8 mouse cellular contexts compared by ENCODE assay signal in the genomic region with DNA sequence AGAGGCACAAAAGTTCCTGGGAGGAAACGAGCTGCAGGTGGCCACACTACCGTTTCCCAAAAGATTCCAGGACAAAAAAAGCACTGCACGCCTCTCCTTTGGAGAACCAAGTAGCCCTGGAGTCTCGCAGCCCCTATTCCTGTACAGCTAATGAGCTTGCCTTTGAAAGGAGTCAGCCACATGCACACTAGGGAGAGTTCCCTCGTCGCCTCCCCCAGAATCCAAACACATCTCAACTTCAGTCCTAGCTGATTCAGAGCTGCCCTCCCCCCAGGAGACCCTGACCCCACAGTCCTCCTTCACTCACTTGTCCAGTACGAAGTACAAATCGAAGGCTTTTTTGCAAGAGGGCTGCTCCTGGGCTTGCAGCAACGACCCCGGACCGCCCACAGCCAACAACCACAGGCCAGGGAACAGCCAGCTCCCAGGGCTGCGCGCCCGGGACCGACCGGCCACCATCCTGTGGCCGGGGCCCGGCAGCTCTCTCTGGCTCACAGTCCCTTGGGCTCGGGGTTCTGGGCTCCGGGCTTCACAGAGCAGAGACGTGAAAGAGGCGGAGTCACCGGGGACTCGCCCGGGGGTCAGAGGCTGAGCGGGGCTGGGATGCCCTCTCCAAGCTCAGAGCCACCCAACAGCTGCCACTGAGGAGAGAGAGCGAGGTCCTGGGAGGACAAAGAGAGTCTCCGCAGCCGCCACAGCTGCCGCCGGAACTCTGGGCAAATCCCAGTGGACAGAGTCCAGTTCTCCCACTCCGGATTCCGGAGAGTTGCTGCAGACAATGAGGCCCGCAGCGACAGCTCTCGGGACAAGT. TPM values are rescaled to one million over a fixed set of nuclear protein-coding genes. Genes with fewer than 3 reads are reported as not detected.
DNase-seq lines count a peak whose midpoint lies in the region; ATAC-seq and TF ChIP-seq lines count a peak whose summit lies in the region.

No protein-coding gene starts in this region.

- peak; percentile 43 to 60 for DNase-seq in layer of hippocampus, postnatal 10 days (ENCODE audit: low spot score in 2 of 2)
- no peak for DNase-seq in layer of hippocampus, adult 11-12 months (ENCODE audit: low spot score)
- peak; percentile 72 for DNase-seq in adrenal gland, postnatal 10 days
- peak; percentile 77 for DNase-seq in hindbrain, embryonic 11.5 days (ENCODE audit: low spot score)
- peak; percentile 51 for DNase-seq in limb, embryonic 14.5 days (ENCODE audit: low spot score)
- peak; percentile 70 for DNase-seq in midbrain, embryonic 14.5 days

- peak overlapping the region; percentile 79 for H3K4me3 ChIP-seq in forebrain, embryonic 12.5 days (replicated peaks)
- peak overlapping the region; percentile 80 for H3K4me3 ChIP-seq in hindbrain, embryonic 11.5 days (ENCODE audit: low read depth, low read length)
- peak overlapping the region; percentile 87 for H3K4me3 ChIP-seq in limb, embryonic 14.5 days (replicated peaks; ENCODE audit: low read length)
- peak overlapping the region; percentile 67 for H3K4me3 ChIP-seq in midbrain, embryonic 14.5 days (replicated peaks; ENCODE audit: low read depth, low read length)
- peak overlapping the region; percentile 87 for H3K4me3 ChIP-seq in stomach, embryonic 16.5 days (replicated peaks; ENCODE audit: low read length)

- H3K27ac ChIP-seq in forebrain, embryonic 12.5 days: peak overlapping the region; percentile 75
- peak overlapping the region; percentile 82 for H3K27ac ChIP-seq in hindbrain, embryonic 11.5 days (ENCODE audit: low read depth, low read length)
- H3K27ac ChIP-seq in limb, embryonic 14.5 days (replicated peaks; ENCODE audit: low read depth, low read length): peak overlapping the region; percentile 85
- peak overlapping the region; percentile 43 for H3K27ac ChIP-seq in midbrain, embryonic 14.5 days (replicated peaks; ENCODE audit: low read depth, low read length)
- H3K27ac ChIP-seq in stomach, embryonic 16.5 days (ENCODE audit: low read length): peak overlapping the region; percentile 94

- H3K9me3 ChIP-seq in forebrain, embryonic 12.5 days: no peaks in the 10 kb centered on the region
- no peaks in the 10 kb centered on the region for H3K9me3 ChIP-seq in hindbrain, embryonic 11.5 days (ENCODE audit: control insufficient read depth, low read length)
- H3K9me3 ChIP-seq in limb, embryonic 14.5 days (ENCODE audit: control insufficient read depth, low read length): no peaks in the 10 kb centered on the region
- H3K9me3 ChIP-seq in midbrain, embryonic 14.5 days (ENCODE audit: control insufficient read depth, low read length): no peaks in the 10 kb centered on the region
- H3K9me3 ChIP-seq in stomach, embryonic 16.5 days (replicated peaks; ENCODE audit: control insufficient read depth, low read length): no peaks in the 10 kb centered on the region

- ATAC-seq in forebrain, embryonic 12.5 days (ENCODE audit: low FRiP score): peak; percentile 85
- peak; percentile 92 for ATAC-seq in hindbrain, embryonic 11.5 days (ENCODE audit: low FRiP score)
- ATAC-seq in limb, embryonic 14.5 days (ENCODE audit: low FRiP score, low read depth): peak; percentile 77
- peak; percentile 81 for ATAC-seq in midbrain, embryonic 14.5 days (ENCODE audit: low FRiP score, low TSS enrichment)
- peak; percentile 73 for ATAC-seq in stomach, embryonic 16.5 days (ENCODE audit: insufficient read depth, low FRiP score)

- 0 out of 2 replicates have a peak, but pooled peaks have one; percentile 22 for TF ChIP-seq POLR2A in limb, embryonic 14.5 days (IDR thresholded peaks at IDR 0.05; ENCODE audit: borderline replicate concordance, extremely low read depth, insufficient read depth, insufficient read length)

- no peaks in the 10 kb centered on the region for H3K27me3 ChIP-seq in forebrain, embryonic 12.5 days
- H3K27me3 ChIP-seq in hindbrain, embryonic 11.5 days (ENCODE audit: control insufficient read depth, insufficient read depth, low read length): no peaks in the 10 kb centered on the region
- H3K27me3 ChIP-seq in limb, embryonic 14.5 days (ENCODE audit: control insufficient read depth, insufficient read depth, low read length): no peaks in the 10 kb centered on the region
- H3K27me3 ChIP-seq in midbrain, embryonic 14.5 days (ENCODE audit: control insufficient read depth, insufficient read depth, low read length): no peaks in the 10 kb centered on the region
- no peaks in the 10 kb centered on the region for H3K27me3 ChIP-seq in stomach, embryonic 16.5 days (ENCODE audit: control insufficient read depth, insufficient read depth, low read length)

- H3K36me3 ChIP-seq in forebrain, embryonic 12.5 days (replicated peaks): 0 out of 2 replicates have a peak, but pooled peaks cover 3% of the 10 kb centered on the region
- no peaks in the 10 kb centered on the region for H3K36me3 ChIP-seq in hindbrain, embryonic 11.5 days (ENCODE audit: control insufficient read depth, insufficient read depth, low read length)
- H3K36me3 ChIP-seq in limb, embryonic 14.5 days (ENCODE audit: control insufficient read depth, insufficient read depth, low read length): peaks cover 15% of the 10 kb centered on the region
- no peaks in the 10 kb centered on the region for H3K36me3 ChIP-seq in midbrain, embryonic 14.5 days (ENCODE audit: control insufficient read depth, insufficient read depth, low read length)
- no peaks in the 10 kb centered on the region for H3K36me3 ChIP-seq in stomach, embryonic 16.5 days (ENCODE audit: control insufficient read depth, insufficient read depth, low read length)

- H3K9ac ChIP-seq in forebrain, embryonic 12.5 days: peak overlapping the region; percentile 82
- H3K9ac ChIP-seq in hindbrain, embryonic 11.5 days (ENCODE audit: low read depth, low read length): peak overlapping the region; percentile 89
- H3K9ac ChIP-seq in limb, embryonic 14.5 days (ENCODE audit: low read depth, low read length, severe bottlenecking): peak overlapping the region; percentile 89
- H3K9ac ChIP-seq in midbrain, embryonic 14.5 days (replicated peaks; ENCODE audit: low read length): peak overlapping the region; percentile 70
- peak overlapping the region; percentile 90 for H3K9ac ChIP-seq in stomach, embryonic 16.5 days (ENCODE audit: low read length)

- H3K4me1 ChIP-seq in forebrain, embryonic 12.5 days: peaks cover 21% of the 10 kb centered on the region; the same call in 1 of the 2 replicates
- no peaks in the 10 kb centered on the region for H3K4me1 ChIP-seq in hindbrain, embryonic 11.5 days (replicated peaks; ENCODE audit: control insufficient read depth, insufficient read depth, low read length)
- H3K4me1 ChIP-seq in limb, embryonic 14.5 days (ENCODE audit: control insufficient read depth, insufficient read depth, low read length): peaks cover 15% of the 10 kb centered on the region; the same call in 1 of the 2 replicates
- peaks cover 4% of the 10 kb centered on the region; the same call in 1 of the 2 replicates for H3K4me1 ChIP-seq in midbrain, embryonic 14.5 days (ENCODE audit: control insufficient read depth, insufficient read depth, low read length)
- peaks cover 14% of the 10 kb centered on the region; the same call in 1 of the 2 replicates for H3K4me1 ChIP-seq in stomach, embryonic 16.5 days (ENCODE audit: control insufficient read depth, insufficient read depth, low read length)

- WGBS in forebrain, embryonic 12.5 days: under 1% methylated on average over 35 of the region's 36 CpGs
- WGBS in hindbrain, embryonic 11.5 days: under 1% methylated on average over 36 of the region's 36 CpGs
- under 1% methylated on average over 35 of the region's 36 CpGs for WGBS in limb, embryonic 14.5 days
- under 1% methylated on average over 36 of the region's 36 CpGs for WGBS in midbrain, embryonic 14.5 days
- WGBS in stomach, embryonic 16.5 days: under 1% methylated on average over 36 of the region's 36 CpGs

- H3K4me2 ChIP-seq in forebrain, embryonic 12.5 days: peak overlapping the region; percentile 81
- peak overlapping the region; percentile 90 for H3K4me2 ChIP-seq in hindbrain, embryonic 11.5 days (replicated peaks; ENCODE audit: low read depth, low read length)
- peak overlapping the region; percentile 65 for H3K4me2 ChIP-seq in limb, embryonic 14.5 days (replicated peaks; ENCODE audit: low read depth, low read length, severe bottlenecking)
- peak overlapping the region; percentile 99 for H3K4me2 ChIP-seq in midbrain, embryonic 14.5 days (ENCODE audit: low read length)
- peak overlapping the region; percentile 76 for H3K4me2 ChIP-seq in stomach, embryonic 16.5 days (ENCODE audit: low read depth, low read length)

RNA-seq across cellular contexts. Expression of gene Antxr2, which starts 0.5 kb away (rescaled TPM):
- 1 to 10 TPM; 2.6 to 2.7 TPM for total RNA-seq in layer of hippocampus, postnatal 10 days (2021)
- 10 to 100 TPM; 23.3 to 24.3 TPM for total RNA-seq in adrenal gland, postnatal 10 days (2021)
- polyA plus RNA-seq in forebrain, embryonic 12.5 days (2016; fragmentation: Nextera tagmentation; extraction: Ambion mirVana): 9.2 and 9.5 TPM in 2 replicates
- polyA plus RNA-seq in hindbrain, embryonic 11.5 days (2014; fragmentation: Nextera tagmentation; extraction: Ambion mirVana): 9.5 and 11.3 TPM in 2 replicates
- polyA plus RNA-seq in limb, embryonic 14.5 days (2012; rRNA removed): 9.7 and 10.5 TPM in 2 replicates
- polyA plus RNA-seq in limb, embryonic 14.5 days (2014; fragmentation: Nextera tagmentation; extraction: Ambion mirVana): 32.4 and 33.5 TPM in 2 replicates
- 1.3 and 4.4 TPM in 2 replicates for polyA plus RNA-seq in midbrain, embryonic 14.5 days (2014; fragmentation: Nextera tagmentation; extraction: Ambion mirVana)
- polyA plus RNA-seq in stomach, embryonic 16.5 days (2015; fragmentation: Nextera tagmentation; extraction: Ambion mirVana): 19.4 and 22.9 TPM in 2 replicates

Comparison
In these comparisons a context has a peak if more than half of its experiments do, and no peak if none do; other contexts are left out.
1. H3K27ac ChIP-seq: peak in every context shown above with its lines; median percentile 94 in stomach, embryonic 16.5 days; 85 in limb, embryonic 14.5 days; 82 in hindbrain, embryonic 11.5 days; 75 in forebrain, embryonic 12.5 days; 43 in midbrain, embryonic 14.5 days.